Mouse (Mus musculus) inflammation-experienced regulatory T-cells, adult 6 months (primary cell): ENCODE data around the gene Kcna3. TPM values are rescaled to one million over a fixed set of nuclear protein-coding genes. Genes with fewer than 3 reads are reported as not detected.

Experiments
- ATAC-seq: one replicate; pipeline ENCODE4 v1.8.0; 2017
- polyA plus RNA-seq, 3 experiments: library from polyadenylated mRNA; unstranded; fragments of 100-300 nt; shearing (Covaris generic); gene quantifications; one replicate each; pipeline ENCODE4 v1.2.1; 2017

Kcna3 gene
- 10 to 100 TPM in 2 of 3 experiments, 1 to 10 TPM in 1; 9.4 to 18.5 (median 14.0) TPM for polyA plus RNA-seq

GRCm38 (mm10) chr3:107035521-107036457 lies at the start of gene Kcna3:
Gene Kcna3, plus strand, starts transcription at chr3:107036169.
- ATAC-seq = peak; percentile 42

GRCm38 (mm10) chr3:106991334-106991733 lies 44.6 kb upstream of the Kcna3 start:
- no peak for ATAC-seq

- ATAC-seq = no peak
Observed at GRCm38 (mm10) chr3:106995347-106995746, 40.6 kb upstream of the Kcna3 start.

DNA sequence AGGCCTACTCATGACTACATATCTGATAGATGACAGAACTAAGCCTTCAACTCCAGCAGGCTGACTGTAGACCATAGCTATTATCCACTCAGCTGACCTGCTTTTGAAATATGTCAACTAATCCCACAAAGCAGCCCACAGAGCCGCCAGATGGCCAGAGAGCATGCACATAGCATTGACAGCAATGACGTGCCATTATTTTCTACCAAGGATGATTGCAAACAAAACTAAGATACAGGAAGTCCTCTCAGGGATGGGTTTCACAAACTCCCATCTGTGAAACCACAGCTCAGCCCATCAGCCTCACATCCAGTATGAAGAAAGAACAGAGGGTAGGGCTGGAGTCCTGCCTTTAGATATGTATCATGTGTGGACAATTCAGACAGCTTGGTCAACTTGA lies 39.8 kb upstream of the Kcna3 start:
- no peak for ATAC-seq

- no peak for ATAC-seq
Observed at GRCm38 (mm10) chr3:106998370-106998769, 37.6 kb upstream of the Kcna3 start.

DNA sequence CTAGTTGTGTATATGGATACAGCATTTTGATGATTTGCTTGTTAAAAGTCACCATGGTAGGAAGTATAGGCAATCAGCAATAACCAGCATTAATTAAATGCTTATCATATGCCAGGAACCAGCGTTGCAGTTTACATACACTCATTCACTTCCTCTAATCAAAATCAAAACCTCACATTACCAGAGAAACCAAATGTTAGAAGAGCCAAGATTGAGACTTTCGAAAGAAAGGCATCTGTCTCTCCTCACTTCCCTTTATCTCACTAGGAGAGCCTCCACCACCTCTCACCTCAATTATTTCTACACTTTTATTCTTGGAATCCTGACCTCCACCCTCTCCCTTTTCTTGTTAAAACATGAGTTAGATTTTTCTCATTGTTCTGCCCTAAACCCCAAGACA lies 35.8 kb upstream of the Kcna3 start:
- no peak for ATAC-seq

- ATAC-seq = no peak
Observed at GRCm38 (mm10) chr3:107002249-107003123, 33.5 kb upstream of the Kcna3 start.

DNA sequence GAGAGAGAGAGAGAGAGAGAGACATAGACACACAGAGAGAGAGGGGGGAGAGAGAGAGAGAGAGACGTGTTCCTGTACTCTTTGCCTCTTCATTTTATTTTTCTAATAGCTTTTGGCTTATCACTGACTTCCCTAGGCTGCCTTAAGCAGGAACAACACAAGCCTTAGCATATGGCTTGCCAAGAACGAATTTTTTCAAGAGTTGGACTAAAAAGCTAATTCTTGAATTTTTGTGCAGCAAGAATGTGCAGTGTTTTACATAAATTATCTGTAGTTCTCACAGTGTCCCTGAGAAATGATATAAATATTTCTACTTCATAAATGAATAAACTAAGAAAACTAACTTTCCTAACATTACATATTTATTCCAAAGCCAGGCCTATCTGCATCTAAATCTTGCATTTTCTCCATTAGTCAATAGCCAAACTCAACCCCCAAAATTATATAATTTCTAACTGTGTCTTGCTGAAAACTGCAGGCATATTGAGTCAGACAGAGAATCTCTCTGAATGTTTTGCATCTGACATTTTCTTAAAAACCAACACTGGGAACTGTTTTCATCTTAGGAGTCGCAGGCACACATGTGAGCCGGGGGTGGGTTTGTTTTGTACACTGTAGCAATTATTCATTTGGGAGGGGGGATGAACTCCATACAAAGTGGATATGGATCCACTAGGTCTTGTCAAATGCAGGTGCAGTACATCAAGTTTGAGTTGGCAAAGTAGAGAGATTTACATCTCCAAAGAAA lies 26.5 kb upstream of the Kcna3 start:
- ATAC-seq = no peak

- ATAC-seq = no peak
Observed at GRCm38 (mm10) chr3:107018286-107018685, 17.7 kb upstream of the Kcna3 start.

DNA sequence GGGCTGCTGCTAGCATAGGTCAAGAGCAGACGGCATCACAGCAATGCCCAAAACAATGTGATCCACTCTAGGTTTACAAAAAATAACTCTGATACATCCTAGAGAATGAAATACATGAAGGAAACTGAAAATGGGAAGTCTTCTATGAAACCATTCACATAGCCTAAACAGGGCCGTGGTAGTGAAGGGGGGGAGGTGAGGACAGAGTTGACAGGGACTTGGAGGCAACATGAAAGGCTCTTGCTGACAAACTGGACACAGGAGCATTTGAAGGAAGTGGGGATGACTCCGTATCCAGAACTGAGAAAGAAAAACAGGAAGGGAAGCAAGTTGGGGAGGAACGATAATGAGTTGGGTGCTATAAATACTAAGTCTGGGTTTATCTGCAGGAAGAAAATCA lies 4.4 kb upstream of the Kcna3 start:
- ATAC-seq = no peak

DNA sequence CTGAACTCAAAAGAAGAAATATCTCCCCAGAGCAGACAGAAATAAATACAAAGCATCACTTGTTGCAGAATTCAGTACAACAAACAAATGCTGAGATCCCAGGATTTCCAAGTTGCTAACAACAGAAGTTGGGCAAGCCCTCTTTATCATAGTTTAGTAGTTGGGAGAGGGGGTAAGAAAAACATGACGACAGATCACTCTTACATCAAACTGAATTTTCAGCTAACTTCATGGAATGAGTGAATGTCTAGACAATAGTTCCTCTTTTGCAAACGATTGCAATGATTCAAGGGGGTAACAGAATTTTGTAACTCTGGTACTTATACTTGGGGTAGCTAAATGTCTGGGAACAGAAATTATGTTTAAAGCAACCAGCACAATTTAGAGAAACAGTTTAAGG lies 1.2 kb upstream of the Kcna3 start:
- ATAC-seq = no peak

DNA sequence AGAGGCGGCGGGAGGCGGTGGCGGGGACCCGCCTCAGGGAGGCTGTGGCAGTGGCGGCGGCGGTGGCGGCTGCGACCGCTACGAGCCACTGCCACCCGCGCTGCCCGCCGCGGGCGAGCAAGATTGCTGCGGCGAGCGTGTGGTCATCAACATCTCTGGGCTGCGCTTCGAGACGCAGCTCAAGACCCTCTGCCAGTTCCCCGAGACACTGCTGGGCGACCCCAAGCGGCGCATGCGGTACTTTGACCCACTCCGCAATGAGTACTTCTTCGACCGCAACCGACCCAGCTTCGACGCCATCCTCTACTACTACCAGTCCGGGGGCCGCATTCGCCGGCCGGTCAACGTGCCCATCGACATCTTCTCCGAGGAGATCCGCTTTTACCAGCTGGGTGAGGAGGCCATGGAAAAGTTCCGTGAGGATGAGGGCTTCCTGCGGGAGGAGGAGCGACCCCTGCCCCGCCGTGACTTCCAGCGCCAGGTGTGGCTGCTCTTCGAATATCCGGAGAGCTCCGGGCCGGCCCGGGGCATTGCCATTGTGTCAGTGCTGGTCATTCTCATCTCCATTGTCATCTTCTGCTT lies 580 bp downstream of the Kcna3 start:
- no peak for ATAC-seq

- ATAC-seq = no peak
Observed at GRCm38 (mm10) chr3:107037105-107037504, 1.1 kb downstream of the Kcna3 start.

DNA sequence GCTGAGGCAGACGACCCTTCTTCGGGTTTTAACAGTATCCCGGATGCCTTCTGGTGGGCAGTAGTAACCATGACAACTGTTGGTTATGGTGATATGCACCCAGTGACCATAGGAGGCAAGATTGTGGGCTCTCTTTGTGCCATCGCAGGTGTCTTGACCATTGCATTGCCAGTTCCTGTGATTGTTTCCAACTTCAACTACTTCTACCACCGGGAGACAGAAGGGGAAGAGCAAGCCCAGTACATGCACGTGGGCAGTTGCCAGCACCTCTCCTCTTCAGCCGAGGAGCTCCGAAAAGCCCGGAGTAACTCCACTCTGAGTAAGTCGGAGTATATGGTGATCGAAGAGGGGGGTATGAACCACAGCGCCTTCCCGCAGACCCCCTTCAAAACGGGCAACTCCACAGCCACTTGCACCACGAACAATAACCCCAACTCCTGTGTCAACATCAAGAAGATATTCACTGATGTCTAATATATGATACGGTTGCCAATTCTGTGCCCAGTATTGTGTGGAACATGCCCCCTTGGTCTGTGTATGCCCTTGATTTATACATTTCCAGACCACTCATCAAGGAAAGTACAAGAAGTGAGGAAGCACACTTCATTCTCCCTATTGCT lies 1.7 kb downstream of the Kcna3 start:
- peak; percentile 3 for ATAC-seq

DNA sequence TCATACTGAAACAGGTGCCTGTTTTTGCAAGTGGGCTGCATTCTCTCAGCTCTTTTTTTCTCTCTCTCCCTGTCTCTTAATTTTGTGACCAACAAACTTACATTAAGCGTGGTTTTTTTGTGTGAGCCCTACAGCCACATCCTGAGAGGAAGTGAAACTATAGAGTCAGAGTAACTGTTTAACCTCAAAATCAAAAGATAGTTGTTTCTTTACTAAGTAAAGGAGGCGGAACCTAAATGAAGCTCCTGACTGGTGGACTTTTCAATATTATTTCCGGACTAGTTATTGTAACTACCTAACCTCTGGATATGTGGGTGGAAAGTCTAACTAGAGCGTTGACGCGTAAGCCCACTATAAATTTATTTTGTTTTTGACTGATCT lies 2.2 kb downstream of the Kcna3 start:
- ATAC-seq = peak; percentile 75

DNA sequence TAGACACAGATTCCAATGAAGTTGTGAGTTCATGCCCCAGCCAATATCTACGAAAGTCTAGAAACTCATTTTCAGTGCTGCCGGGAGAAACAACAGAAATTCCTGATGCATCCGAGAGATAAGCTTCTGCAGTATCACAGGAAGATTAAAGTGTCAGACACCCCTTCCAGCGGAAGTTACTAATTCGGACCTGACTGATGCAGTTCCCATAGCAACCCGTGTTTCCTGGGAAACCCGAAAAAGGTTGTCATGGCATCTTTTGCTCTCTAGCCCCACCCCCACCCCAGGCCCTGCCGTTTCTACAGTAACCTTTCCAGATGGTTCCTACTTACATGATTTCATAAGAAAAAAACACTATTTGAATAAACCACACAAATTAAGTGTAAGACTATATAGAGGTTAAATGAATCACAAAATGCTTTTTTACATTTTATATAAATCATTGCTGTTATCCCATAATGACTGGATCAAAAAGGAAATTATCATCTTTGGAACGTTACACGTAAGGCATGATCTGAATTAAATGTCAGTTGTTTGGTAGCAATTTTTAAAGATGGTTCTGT lies 2.8 kb downstream of the Kcna3 start:
- ATAC-seq = peak; percentile 28

DNA sequence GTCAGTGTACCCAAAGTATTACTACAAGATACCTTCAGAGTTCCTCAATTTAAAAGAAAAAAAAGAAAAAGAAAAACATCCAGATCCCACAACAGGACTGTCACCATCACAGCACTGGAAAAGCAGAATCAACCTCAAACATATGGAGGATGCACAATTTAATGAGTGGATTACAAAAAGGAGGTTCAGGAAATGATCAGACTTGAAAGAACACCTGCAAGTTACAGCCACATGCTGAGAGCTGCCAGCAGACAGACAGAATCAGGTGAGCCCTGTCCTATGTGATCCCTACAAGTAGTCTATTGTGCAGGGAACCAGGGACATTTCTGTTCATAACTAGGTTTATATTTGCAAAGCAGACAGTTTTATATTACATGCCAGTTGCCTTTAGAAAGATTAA lies 3.3 kb downstream of the Kcna3 start:
- ATAC-seq = no peak

- ATAC-seq = no peak
Observed at GRCm38 (mm10) chr3:107040408-107040807, 4.4 kb downstream of the Kcna3 start.

- ATAC-seq = no peak
Observed at GRCm38 (mm10) chr3:107041718-107042117, 5.7 kb downstream of the Kcna3 start.

DNA sequence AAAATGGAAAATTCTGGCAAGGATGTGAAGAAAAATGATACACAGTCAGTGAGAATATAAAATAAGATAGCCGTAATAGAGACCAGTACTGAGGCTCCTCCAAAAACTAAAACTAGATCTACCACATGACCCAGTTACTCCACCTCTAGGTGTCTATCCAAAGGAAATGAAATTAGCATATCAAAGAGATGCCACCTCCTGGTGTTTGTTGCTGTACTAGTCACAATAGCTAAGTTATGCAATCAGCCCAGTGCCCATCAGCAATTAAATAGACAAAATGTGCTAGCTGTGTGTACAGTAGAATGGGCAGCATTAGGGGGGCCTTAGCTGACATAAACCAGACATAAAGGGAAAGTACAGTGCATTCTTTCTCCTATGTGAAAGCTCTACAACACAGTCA lies 25.5 kb downstream of the Kcna3 start:
- ATAC-seq = peak; percentile 65

DNA sequence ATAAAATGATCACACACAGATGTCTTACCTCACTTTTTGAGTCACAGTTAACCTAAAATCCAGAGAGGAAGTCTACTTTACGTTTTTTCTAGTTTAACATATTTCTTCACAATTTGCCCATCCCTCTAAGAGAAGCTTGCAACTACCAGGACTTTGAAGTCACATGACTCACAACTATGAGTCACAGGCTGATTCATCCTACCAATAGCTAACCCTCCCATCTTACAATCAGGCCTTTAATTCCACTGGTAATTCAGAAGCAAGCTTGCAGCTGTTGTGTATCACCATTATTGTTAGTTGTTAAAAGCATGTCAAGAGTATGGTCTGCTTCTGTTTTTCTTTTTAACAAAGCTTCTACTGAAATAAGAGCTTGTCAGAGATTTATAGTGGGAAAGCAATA lies 26.8 kb downstream of the Kcna3 start:
- ATAC-seq = peak; percentile 90
